Mouse (Mus musculus) neural tube, embryonic 10.5 days (tissue): ENCODE results near the gene Nkain1.
A peak's percentile ranks its signal among the peaks of the same experiment; 100 is the strongest.

Experiments
- DNase-seq: peaks from one replicate; pipeline ENCODE4 v3.0.0-alpha.2; 2017; ENCODE audit warnings: low spot score; ENCODE audit errors: extremely low spot score

Nkain1 gene

GRCm38 (mm10) chr4:130552312-130553120, 21.5 kb downstream of the Nkain1 start:
- DNase-seq, result peak; percentile 61

- DNase-seq, result no peak
Measured at GRCm38 (mm10) chr4:130550511-130550910, 23.5 kb downstream of the Nkain1 start.

- no peak for DNase-seq
Measured at GRCm38 (mm10) chr4:130549189-130549588, 24.8 kb downstream of the Nkain1 start.

- DNase-seq, result peak; percentile 86
Measured at GRCm38 (mm10) chr4:130546798-130547562, 27.0 kb downstream of the Nkain1 start.

- DNase-seq, result no peak
Measured at GRCm38 (mm10) chr4:130544392-130544791, 29.6 kb downstream of the Nkain1 start.

- DNase-seq, result no peak
Measured at GRCm38 (mm10) chr4:130543121-130543520, 30.9 kb downstream of the Nkain1 start.

GRCm38 (mm10) chr4:130540831-130541230, 33.1 kb downstream of the Nkain1 start:
- no peak for DNase-seq

- DNase-seq, result no peak
Measured at GRCm38 (mm10) chr4:130539706-130540105, 34.3 kb downstream of the Nkain1 start.

- no peak for DNase-seq
Measured at GRCm38 (mm10) chr4:130539053-130539452, 34.9 kb downstream of the Nkain1 start.

GRCm38 (mm10) chr4:130537371-130537770, 36.6 kb downstream of the Nkain1 start:
- no peak for DNase-seq

- no peak for DNase-seq
Measured at GRCm38 (mm10) chr4:130535789-130536188, 38.2 kb downstream of the Nkain1 start.

GRCm38 (mm10) chr4:130533975-130534374, 40.0 kb downstream of the Nkain1 start:
- DNase-seq, result peak; percentile 95

GRCm38 (mm10) chr4:130532347-130532746, 41.6 kb downstream of the Nkain1 start:
- DNase-seq, result no peak

GRCm38 (mm10) chr4:130531645-130532280, 42.2 kb downstream of the Nkain1 start:
- peak; percentile 68 for DNase-seq

- DNase-seq, result no peak
Measured at GRCm38 (mm10) chr4:130527804-130528203, 46.2 kb downstream of the Nkain1 start.

- no peak for DNase-seq
Measured at GRCm38 (mm10) chr4:130525041-130525440, 48.9 kb downstream of the Nkain1 start.

GRCm38 (mm10) chr4:130521466-130521865, 52.5 kb downstream of the Nkain1 start:
- no peak for DNase-seq

GRCm38 (mm10) chr4:130520482-130520851, 53.5 kb downstream of the Nkain1 start:
- no peak for DNase-seq

GRCm38 (mm10) chr4:130519567-130520481, 54.1 kb downstream of the Nkain1 start:
- peak; percentile 99 for DNase-seq

- DNase-seq, result no peak
Measured at GRCm38 (mm10) chr4:130516490-130516889, 57.5 kb downstream of the Nkain1 start.
